Mouse (Mus musculus) kidney, postnatal 14 days (tissue): ENCODE data around the gene Ccdc174.

ENCODE experiments used
- DNase-seq: peaks from one replicate; pipeline ENCODE4 v3.0.0; 2022; ENCODE audit warnings: mixed read lengths

Ccdc174 gene

GRCm38 (mm10) chr6:91931231-91931630 lies 53.4 kb downstream of the Ccdc174 start:
- peak; percentile 7 for DNase-seq

- no peak for DNase-seq
Measured at GRCm38 (mm10) chr6:91938491-91938890, 60.6 kb downstream of the Ccdc174 start.

- DNase-seq = no peak
Measured at GRCm38 (mm10) chr6:91948426-91948825, 70.6 kb downstream of the Ccdc174 start.
